Mouse (Mus musculus): ENCODE data around the gene Pradc1. TPM values are rescaled to one million over a fixed set of nuclear protein-coding genes. Genes with fewer than 3 reads are reported as not detected.
A peak's percentile ranks its signal among the peaks of the same experiment; 100 is the strongest.

Gene Pradc1
- polyA plus RNA-seq, 1 experiment from 2014 or later, result 32.0 TPM

DNA sequence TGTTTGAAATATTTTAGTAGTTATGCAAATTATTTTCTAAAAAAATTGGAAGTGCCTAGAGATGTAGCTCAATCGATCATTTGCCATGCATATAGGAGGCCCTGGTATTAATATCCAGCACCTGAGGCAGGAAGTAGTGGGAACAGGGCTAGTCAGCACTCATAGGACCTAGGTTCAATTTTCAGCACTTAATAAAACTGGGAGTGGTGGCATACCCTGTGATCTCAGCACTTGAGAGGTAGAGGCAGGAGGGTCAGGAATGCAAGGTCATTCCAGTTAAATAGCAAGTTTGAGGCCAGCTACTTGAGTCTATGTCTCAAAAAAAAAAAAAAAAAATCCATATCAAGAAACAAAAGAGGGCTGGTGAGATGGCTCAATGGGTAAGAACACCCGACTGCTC, 32.6 kb downstream of the Pradc1 start:
- H3K36me3 ChIP-seq, result no peaks in the 10 kb centered on the region
- H3K4me3 ChIP-seq, result no peak overlapping the region
- no peak overlapping the region for H3K9ac ChIP-seq
- H3K9me3 ChIP-seq, result no peaks in the 10 kb centered on the region
- H3K4me1 ChIP-seq (replicated peaks), result no peaks in the 10 kb centered on the region
- H3K27ac ChIP-seq (replicated peaks), result no peak overlapping the region
- H3K27me3 ChIP-seq, result 0 out of 2 replicates have a peak, but pooled peaks cover 12% of the 10 kb centered on the region
- WGBS, result 88% methylated on average over 2 of the region's 2 CpGs
- ATAC-seq (ENCODE audit: low FRiP score, low read depth), result no peak
- no peak overlapping the region for H3K4me2 ChIP-seq

DNA sequence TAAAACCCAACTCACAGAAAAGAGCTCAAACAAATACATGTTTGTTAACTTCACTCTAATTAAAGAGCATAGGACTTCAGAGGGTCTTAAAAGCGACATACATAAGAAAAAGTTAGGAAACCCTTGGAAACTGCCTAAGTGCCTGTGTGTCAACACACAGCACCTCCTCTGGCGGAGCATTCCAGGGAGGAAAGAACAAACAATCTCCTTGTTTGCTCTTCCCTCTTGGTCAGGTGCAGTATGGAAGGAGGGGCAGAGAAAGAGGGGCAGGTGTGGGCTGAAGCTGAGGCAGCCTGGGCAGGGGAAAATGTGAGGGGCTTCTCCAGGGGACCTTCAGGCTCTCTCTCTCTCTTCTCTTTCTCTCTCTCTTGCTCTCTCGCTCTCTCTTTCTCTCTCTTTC, 35.9 kb downstream of the Pradc1 start:
- Histone ChIP-seq H3K4me2 (no peak overlapping the region), H3K36me3 (no peaks in the 10 kb centered on the region), H3K9me3 (no peaks in the 10 kb centered on the region), H3K27ac (replicated peaks) (no peak overlapping the region), H3K4me3 (no peak overlapping the region), H3K4me1 (replicated peaks) (no peaks in the 10 kb centered on the region), H3K27me3 (no peaks in the 10 kb centered on the region), H3K9ac (no peak overlapping the region)
- no peak for ATAC-seq (ENCODE audit: low FRiP score, low read depth)
- 70% methylated on average over 3 of the region's 3 CpGs for WGBS

DNA sequence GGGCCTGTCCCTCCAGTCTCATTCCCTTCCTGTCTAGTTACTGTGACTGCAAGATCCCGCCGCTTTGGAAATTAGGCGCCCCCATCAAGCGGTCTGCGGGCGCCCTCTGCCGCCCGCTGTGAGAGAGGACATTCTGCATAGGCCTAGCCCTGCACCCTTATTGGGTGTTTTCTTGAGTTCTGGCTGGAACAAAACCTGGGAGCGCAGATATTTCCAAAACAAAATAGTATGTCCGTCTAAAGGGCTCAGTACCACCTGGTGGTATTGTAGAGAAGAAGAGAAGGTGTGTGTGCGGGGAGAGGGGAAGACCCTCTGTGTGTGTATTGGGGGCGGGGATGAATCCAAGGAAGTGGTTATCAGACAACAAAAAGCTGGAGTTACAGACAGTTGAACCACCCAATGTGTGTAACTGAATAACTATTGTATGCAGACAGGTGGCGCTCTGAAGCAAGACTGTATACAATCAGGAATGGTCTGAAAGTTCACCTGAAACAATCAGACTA, 40.9 kb downstream of the Pradc1 start:
- H3K27ac ChIP-seq (replicated peaks), result no peak overlapping the region
- H3K27me3 ChIP-seq, result peaks cover 38% of the 10 kb centered on the region
- no peaks in the 10 kb centered on the region for H3K36me3 ChIP-seq
- H3K9ac ChIP-seq, result 0 out of 2 replicates have a peak overlapping the region, but pooled peaks have one; percentile 19
- H3K4me3 ChIP-seq, result no peak overlapping the region
- no peaks in the 10 kb centered on the region for H3K9me3 ChIP-seq
- H3K4me1 ChIP-seq (replicated peaks), result peaks cover 6% of the 10 kb centered on the region
- 11% methylated on average over 13 of the region's 13 CpGs for WGBS
- 0 out of 2 replicates have a peak overlapping the region, but pooled peaks have one; percentile 23 for H3K4me2 ChIP-seq
- peak; percentile 88 for ATAC-seq (ENCODE audit: low FRiP score, low read depth)

DNA sequence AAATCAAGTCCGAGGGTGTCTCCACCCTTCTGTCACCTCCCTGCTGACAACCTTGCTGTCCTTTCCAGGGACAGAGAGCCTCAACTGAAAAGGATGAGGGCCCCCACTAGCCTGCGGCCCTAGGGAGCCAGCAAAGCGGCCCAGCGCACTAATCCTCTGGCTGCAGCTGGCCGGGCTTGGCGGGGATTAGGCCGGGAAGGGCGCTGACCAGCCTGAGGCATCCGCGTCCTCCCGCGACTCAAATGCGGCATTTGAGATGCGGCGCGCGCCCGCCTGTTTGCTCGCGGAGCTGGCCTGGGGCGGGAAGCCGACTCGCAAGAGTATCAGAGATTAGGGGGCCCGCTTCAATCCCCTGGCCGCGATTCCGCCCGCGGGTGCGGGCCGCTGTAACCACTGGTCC, 42.8 kb downstream of the Pradc1 start:
- Histone ChIP-seq H3K9ac (peak overlapping the region; percentile 21; the same call in 1 of the 2 replicates), H3K9me3 (no peaks in the 10 kb centered on the region), H3K4me1 (replicated peaks) (peaks cover 6% of the 10 kb centered on the region), H3K4me2 (peak overlapping the region; percentile 60), H3K27ac (replicated peaks) (no peak overlapping the region), H3K4me3 (peak overlapping the region; percentile 32), H3K27me3 (peaks cover 38% of the 10 kb centered on the region), H3K36me3 (no peaks in the 10 kb centered on the region)
- ATAC-seq (ENCODE audit: low FRiP score, low read depth), result no peak
- WGBS, result 2% methylated on average over 31 of the region's 31 CpGs

DNA sequence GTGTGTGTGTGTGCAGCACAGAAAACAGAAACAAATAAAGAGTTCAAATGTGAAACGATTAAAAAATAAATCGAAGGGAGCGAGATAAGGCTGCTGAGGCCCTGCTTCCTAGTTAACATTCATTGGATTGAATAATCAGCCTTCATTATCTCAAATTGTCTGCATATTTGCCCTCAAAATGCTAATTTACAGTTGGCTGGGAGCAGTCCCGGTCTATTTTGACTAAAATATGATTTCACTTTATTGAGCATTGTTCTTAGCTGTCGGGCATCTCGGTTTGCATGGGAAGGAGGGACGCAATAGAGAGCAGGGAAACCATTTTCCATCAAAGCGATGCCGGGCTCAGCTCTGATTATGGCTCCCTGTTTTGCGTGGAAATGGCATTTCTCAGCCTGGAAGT, 48.7 kb downstream of the Pradc1 start:
- no peaks in the 10 kb centered on the region for H3K4me1 ChIP-seq (replicated peaks)
- no peaks in the 10 kb centered on the region for H3K9me3 ChIP-seq
- no peak for ATAC-seq (ENCODE audit: low FRiP score, low read depth)
- H3K4me3 ChIP-seq, result no peak overlapping the region
- H3K36me3 ChIP-seq, result no peaks in the 10 kb centered on the region
- H3K9ac ChIP-seq, result no peak overlapping the region
- H3K27ac ChIP-seq (replicated peaks), result peak overlapping the region; percentile 47; the same call in 1 of the 2 replicates
- WGBS, result 63% methylated on average over 10 of the region's 10 CpGs
- no peak overlapping the region for H3K4me2 ChIP-seq
- H3K27me3 ChIP-seq, result peaks cover 12% of the 10 kb centered on the region

DNA sequence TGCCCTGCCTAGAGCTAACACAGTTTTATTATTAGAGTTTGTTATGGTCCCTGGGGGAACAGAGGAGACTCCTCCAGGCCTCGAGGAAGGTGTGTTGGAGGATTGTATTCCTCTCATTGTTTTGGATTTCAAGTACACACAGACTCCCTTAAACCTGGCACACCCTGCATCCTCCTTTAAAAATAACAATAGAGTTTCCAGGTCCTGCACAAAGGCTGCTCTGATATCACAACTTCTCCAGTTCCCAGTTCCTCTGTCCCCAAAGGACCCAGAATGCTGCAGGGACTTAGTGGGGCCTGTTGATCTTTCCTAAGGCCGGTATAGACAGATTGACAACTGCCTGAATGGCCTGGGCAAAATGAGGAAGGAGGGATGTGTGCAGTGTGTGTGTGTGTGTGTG, 49.2 kb downstream of the Pradc1 start:
- Histone ChIP-seq H3K4me3 (no peak overlapping the region), H3K4me1 (replicated peaks) (no peaks in the 10 kb centered on the region), H3K36me3 (no peaks in the 10 kb centered on the region), H3K27me3 (peaks cover 8% of the 10 kb centered on the region; the same call in 1 of the 2 replicates), H3K9ac (no peak overlapping the region), H3K27ac (replicated peaks) (peak overlapping the region; percentile 47; the same call in 1 of the 2 replicates), H3K9me3 (no peaks in the 10 kb centered on the region), H3K4me2 (no peak overlapping the region)
- WGBS, result 48% methylated on average over 2 of the region's 2 CpGs
- no peak for ATAC-seq (ENCODE audit: low FRiP score, low read depth)

DNA sequence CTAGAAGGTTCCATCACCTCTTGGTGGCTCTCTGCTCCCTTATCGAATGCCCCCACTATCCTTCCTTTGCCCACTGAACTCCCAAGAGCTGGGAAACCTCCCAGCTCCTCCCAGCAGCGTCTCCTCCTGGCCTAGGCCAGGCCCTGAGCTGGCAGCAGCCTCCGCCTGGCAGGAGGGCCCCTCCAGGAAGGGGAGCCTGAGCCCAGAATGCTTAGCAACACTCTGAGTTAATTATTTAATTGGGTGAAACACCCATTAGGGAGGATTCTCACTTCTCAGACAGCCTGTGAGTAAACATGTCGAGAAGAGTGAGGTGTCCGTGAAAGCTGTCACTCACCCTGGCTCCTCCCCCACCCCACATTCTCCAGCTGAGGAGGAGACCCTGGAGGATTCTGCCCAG, 52.1 kb downstream of the Pradc1 start:
- no peak overlapping the region for H3K4me2 ChIP-seq
- ATAC-seq (ENCODE audit: low FRiP score, low read depth), result no peak
- H3K9me3 ChIP-seq, result no peaks in the 10 kb centered on the region
- H3K36me3 ChIP-seq, result no peaks in the 10 kb centered on the region
- WGBS, result 38% methylated on average over 5 of the region's 5 CpGs
- no peak overlapping the region for H3K27ac ChIP-seq (replicated peaks)
- no peaks in the 10 kb centered on the region for H3K27me3 ChIP-seq
- H3K4me3 ChIP-seq, result no peak overlapping the region
- H3K9ac ChIP-seq, result no peak overlapping the region
- H3K4me1 ChIP-seq (replicated peaks), result no peaks in the 10 kb centered on the region

DNA sequence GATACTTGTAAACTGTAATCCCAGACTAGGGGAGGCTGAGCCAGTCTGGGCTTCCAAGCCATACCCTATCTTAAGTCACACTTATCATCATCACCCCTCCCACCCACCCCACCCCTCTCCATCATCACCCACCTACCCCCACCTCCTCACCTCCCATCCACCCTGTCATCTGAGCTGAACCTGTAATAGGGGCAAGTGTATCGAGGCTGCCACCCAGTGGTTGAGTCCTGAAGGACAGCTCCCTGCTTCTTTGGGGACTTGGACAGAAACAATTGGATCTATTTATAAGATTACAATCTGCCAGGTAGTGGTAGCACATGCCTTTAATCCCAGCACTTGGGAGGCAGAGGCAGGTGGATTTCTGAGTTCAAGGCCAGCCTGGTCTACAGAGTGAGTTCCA, 54.6 kb downstream of the Pradc1 start:
- Histone ChIP-seq H3K36me3 (no peaks in the 10 kb centered on the region), H3K4me3 (no peak overlapping the region), H3K4me2 (no peak overlapping the region), H3K27ac (replicated peaks) (no peak overlapping the region), H3K4me1 (replicated peaks) (no peaks in the 10 kb centered on the region), H3K27me3 (no peaks in the 10 kb centered on the region), H3K9ac (no peak overlapping the region), H3K9me3 (no peaks in the 10 kb centered on the region)
- ATAC-seq (ENCODE audit: low FRiP score, low read depth), result no peak
- 27% methylated on average over 1 of the region's 1 CpGs for WGBS

Other genes with a start within 250 kb of the Pradc1 start
- gene Sfxn5, start 118.5 kb downstream of the Pradc1 start, polyA plus RNA-seq (2015; fragmentation: Nextera tagmentation; extraction: Ambion mirVana), result 41.4 and 43.1 TPM in 2 replicates
- gene Rab11fip5, start 77.3 kb downstream of the Pradc1 start, polyA plus RNA-seq (2015; fragmentation: Nextera tagmentation; extraction: Ambion mirVana), result 24.2 and 24.4 TPM in 2 replicates
- gene Noto, start 28.1 kb downstream of the Pradc1 start, polyA plus RNA-seq (2015; fragmentation: Nextera tagmentation; extraction: Ambion mirVana), result not detected in 2 replicates
- gene Smyd5, start 20.0 kb downstream of the Pradc1 start, polyA plus RNA-seq (2015; fragmentation: Nextera tagmentation; extraction: Ambion mirVana), result 69.0 and 79.1 TPM in 2 replicates
- gene Cct7, start 456 bp downstream of the Pradc1 start, polyA plus RNA-seq (2015; fragmentation: Nextera tagmentation; extraction: Ambion mirVana), result 551 and 557 TPM in 2 replicates
- 10.2 and 10.4 TPM in 2 replicates for gene Fbxo41, start 51.0 kb upstream of the Pradc1 start, polyA plus RNA-seq (2015; fragmentation: Nextera tagmentation; extraction: Ambion mirVana)
- gene Egr4, start 61.6 kb upstream of the Pradc1 start, polyA plus RNA-seq (2015; fragmentation: Nextera tagmentation; extraction: Ambion mirVana), result 0.09 TPM in 1 of 2 replicates, not detected in the other
- 4.5 and 5.1 TPM in 2 replicates for gene Alms1, start 135.6 kb upstream of the Pradc1 start, polyA plus RNA-seq (2015; fragmentation: Nextera tagmentation; extraction: Ambion mirVana)

Data from hindbrain, embryonic 15.5 days (tissue).